Mouse (Mus musculus) mesoderm, embryonic 11.5 days (tissue): ENCODE measurements at regions not wholly inside any gene's neighbourhood (a gene's known extent, or its start where the extent isn't known, plus 50 kb on each side); places are given as distances from the start of the nearest gene placed in this dataset.
"Not testable (repeated sequence)": the region's sequence is repeated elsewhere in the genome, so short reads cannot be mapped to it uniquely, and the experiment has no call there.

Source experiments
- DNase-seq: peaks from one replicate; pipeline ENCODE4 v3.0.0-alpha.2; 2012; ENCODE audit warnings: low read depth, low spot score

DNA sequence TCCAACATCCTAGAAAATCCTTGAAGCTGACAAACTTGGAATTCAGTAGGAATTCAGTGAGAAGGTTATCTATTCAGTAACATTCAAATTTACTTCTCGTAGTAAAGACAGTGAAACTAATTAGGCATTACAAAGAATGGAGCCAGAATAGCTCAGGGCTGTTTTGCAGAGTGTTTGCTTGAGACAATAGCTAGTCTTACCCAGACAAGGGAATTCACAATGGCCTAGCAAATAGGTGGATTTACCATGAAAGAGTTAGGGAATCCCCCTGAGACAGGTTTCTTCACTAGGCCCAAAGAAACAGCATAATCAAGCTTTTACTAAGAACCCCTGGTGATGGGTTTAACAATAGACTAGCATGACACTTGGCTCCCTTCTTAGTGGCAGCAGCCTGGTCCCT, 699.2 kb upstream of the Dmd start:
- not testable (repeated sequence) for DNase-seq

DNA sequence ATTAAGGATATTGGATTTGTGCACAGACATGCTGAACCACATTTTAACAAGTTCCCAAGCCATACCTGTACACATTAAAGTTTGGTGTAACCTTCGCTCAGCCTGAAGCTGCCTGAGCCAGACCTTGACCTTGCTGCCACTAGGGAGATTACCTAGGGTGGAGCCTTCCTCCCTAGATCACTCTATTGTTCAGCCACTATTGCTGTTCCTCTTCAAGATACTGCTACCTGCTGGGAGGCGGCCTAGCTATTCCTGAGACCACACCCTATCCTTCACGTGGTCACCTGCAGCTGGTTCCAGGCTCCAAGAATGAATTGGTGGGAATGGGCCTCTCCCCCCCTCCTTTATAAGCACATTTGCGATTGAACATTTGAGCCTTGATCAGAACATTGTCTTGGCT, 666.3 kb upstream of the Dmd start:
- not testable (repeated sequence) for DNase-seq

DNA sequence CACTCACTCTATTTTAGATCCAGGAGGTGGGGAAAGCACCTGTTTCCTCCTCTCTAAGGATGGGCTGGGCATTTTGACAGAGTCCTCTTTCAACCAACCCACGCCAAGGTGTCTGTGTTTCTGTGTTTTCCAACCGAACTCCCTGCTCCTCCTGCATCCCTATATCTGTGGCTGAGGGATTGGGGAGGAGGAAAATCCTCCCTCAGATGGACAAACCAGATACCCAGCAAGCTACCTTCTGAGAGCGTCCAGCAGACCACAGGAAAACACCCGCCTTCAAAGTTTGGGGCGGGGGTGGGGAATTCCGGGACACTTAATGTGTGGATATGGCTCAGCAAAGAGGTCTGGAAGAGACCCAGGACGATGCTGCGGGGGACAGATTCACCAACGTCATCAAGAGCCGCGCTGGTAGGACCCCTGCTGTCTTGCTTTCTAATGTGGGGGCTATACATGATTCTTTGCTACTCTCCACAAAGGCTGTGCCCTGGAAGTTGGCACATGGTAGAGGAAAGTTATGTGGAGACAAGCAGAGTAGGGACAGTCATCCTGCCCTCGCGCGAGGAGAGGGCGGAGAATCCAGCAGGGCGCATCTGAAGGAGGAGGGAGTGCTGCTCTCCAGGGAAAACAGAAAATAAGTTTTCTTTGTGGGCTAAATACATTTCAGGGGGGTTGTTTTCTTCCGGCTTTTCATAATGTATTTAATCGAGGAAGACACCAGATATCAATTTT, 637.7 kb upstream of the Dmd start:
- peak; percentile 1 for DNase-seq
